Mouse (Mus musculus): ENCODE results near the gene Zscan5b. TPM values are rescaled to one million over a fixed set of nuclear protein-coding genes. Genes with fewer than 3 reads are reported as not detected.

Zscan5b gene
- polyA plus RNA-seq (2012) = not detected in 2 replicates

DNA sequence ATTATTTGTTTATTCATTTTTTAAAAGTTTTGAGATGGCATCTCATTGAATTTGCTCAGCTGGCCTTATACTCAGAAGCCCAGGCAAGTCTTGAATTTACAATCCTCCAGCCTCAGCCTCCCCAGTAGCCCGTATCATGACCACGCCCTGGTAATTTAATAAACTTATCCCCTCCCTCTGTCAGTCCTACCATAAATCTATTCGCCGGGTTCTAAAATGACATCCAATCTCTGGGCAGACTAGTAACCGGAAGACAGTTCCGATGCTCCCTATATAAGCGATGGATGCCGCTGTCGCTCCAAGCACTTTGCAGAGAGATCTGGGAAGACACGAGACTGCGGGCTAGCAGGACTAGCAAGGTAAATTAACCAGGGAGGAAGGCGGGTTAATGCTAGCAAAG is at the start of gene Zscan5b:
TSS of gene Zscan5b (plus strand) at position 301 of the 400 bp plus-strand sequence.
- no peak for TF ChIP-seq GATA1 (IDR thresholded peaks at IDR 0.05; ENCODE audit: low read length)

GRCm38 (mm10) chr7:6172674-6173244 is 49.3 kb upstream of the Zscan5b start:
- no peak for TF ChIP-seq GATA1 (IDR thresholded peaks at IDR 0.05; ENCODE audit: low read length)

DNA sequence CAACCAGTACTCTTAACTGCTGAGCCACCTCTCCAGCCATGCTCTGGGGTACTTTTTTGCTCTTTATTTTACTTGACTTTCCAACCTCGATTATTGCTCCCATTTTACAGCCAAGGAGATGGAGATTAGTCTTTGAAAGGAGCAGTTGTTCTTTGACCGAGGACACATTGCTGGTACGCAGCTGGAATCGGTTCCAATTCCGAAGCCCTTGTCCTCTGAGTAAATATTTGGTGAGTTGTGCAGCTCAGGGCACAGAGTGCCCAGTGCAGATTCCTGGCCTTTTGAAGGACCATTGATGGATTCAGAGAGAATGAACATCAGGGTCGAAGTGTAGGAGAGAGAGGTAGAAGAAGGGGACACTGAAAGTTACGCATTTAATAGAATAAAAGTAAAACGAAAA is 48.2 kb upstream of the Zscan5b start:
- TF ChIP-seq GATA1 (IDR thresholded peaks at IDR 0.05; ENCODE audit: low read length) = no peak

DNA sequence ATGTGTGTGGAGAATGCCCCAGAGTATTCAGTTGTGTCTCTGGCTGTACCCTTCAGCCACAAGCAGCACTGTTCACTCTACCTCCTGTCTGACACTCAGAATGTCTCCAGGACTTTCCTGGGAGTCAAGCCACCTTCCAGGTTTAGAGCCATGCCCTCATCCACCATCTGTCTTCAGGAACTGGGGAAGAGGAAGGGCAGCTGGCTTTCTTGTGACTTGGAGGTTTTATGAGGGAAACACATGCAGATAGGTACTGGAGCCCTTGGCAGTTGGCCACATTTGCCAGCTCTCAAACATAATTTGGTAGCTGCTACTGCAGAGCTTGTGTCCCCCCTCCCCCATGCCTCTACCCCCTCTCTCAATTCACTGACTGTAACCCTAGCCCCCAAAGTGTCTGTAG is 43.1 kb upstream of the Zscan5b start:
- TF ChIP-seq GATA1 (IDR thresholded peaks at IDR 0.05; ENCODE audit: low read length) = no peak

- TF ChIP-seq GATA1 (IDR thresholded peaks at IDR 0.05; ENCODE audit: low read length) = no peak
Measured at GRCm38 (mm10) chr7:6182882-6183281, 39.2 kb upstream of the Zscan5b start.

- no peak for TF ChIP-seq GATA1 (IDR thresholded peaks at IDR 0.05; ENCODE audit: low read length)
Measured at GRCm38 (mm10) chr7:6183802-6184201, 38.3 kb upstream of the Zscan5b start.

GRCm38 (mm10) chr7:6184521-6184920 is 37.6 kb upstream of the Zscan5b start:
- TF ChIP-seq GATA1 (IDR thresholded peaks at IDR 0.05; ENCODE audit: low read length) = no peak

GRCm38 (mm10) chr7:6185391-6185790 is 36.7 kb upstream of the Zscan5b start:
- TF ChIP-seq GATA1 (IDR thresholded peaks at IDR 0.05; ENCODE audit: low read length) = no peak

GRCm38 (mm10) chr7:6186176-6186575 is 35.9 kb upstream of the Zscan5b start:
- no peak for TF ChIP-seq GATA1 (IDR thresholded peaks at IDR 0.05; ENCODE audit: low read length)

GRCm38 (mm10) chr7:6186756-6187155 is 35.3 kb upstream of the Zscan5b start:
- no peak for TF ChIP-seq GATA1 (IDR thresholded peaks at IDR 0.05; ENCODE audit: low read length)

DNA sequence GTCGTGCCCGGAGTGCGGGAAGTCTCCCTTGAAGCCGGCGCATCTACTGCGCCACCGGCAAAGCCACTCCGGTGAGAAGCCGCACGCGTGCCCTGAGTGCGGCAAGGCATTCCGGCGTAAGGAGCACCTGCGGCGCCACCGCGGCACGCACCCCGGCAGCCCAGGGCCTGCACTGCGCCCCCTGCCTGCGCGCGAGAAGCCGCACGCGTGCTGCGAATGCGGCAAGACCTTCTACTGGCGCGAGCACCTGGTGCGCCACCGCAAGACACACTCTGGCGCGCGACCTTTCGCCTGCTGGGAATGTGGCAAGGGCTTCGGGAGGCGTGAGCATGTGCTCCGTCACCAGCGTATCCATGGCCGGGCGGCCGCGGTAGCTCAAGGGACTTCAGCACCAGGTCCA is 32.5 kb upstream of the Zscan5b start:
- no peak for TF ChIP-seq GATA1 (IDR thresholded peaks at IDR 0.05; ENCODE audit: low read length)

DNA sequence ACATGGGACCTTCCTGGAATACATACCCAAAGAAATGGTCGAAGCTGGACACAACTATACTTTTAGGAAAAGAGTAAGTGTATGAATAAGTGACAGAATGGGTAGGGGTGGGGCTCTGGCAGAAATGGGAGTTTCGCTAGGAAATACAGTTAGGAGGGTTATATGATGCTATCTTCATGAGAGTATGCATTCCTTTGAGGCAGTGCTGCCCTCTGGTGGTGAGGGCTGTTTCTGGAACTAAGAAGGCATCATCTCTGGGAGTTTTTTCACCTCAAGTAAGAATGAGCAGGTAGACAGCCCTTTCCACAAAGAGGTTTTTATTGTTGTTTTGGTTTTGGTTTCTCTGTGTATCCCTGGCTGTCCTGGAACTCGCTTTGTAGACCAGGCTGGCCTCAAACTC is 30.7 kb upstream of the Zscan5b start:
- no peak for TF ChIP-seq GATA1 (IDR thresholded peaks at IDR 0.05; ENCODE audit: low read length)

GRCm38 (mm10) chr7:6194129-6194528 is 27.9 kb upstream of the Zscan5b start:
- TF ChIP-seq GATA1 (IDR thresholded peaks at IDR 0.05; ENCODE audit: low read length) = no peak

- TF ChIP-seq GATA1 (IDR thresholded peaks at IDR 0.05; ENCODE audit: low read length) = no peak
Measured at GRCm38 (mm10) chr7:6195777-6196176, 26.3 kb upstream of the Zscan5b start.

DNA sequence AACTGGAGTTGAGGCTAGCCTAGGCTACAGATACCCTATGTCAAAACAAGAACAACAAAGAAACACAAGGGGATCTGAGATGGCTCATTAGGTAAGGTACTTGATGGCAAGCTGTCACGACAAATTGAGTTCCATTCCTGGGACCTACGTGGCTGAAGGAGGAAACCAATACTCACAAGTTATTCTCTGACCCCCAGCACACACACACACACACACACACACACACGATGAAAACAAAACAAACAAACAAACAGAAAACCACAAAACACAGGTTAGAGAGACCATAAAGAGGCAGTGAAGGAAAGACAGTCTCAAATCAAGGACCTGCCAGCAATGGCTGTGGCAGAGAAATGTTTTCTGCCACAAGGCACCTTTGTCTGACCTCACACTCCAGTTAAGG is 25.3 kb upstream of the Zscan5b start, which contains the start of gene Galp:
TSS of gene Galp (plus strand) at position 301 of the 400 bp plus-strand sequence.
- no peak for TF ChIP-seq GATA1 (IDR thresholded peaks at IDR 0.05; ENCODE audit: low read length)

DNA sequence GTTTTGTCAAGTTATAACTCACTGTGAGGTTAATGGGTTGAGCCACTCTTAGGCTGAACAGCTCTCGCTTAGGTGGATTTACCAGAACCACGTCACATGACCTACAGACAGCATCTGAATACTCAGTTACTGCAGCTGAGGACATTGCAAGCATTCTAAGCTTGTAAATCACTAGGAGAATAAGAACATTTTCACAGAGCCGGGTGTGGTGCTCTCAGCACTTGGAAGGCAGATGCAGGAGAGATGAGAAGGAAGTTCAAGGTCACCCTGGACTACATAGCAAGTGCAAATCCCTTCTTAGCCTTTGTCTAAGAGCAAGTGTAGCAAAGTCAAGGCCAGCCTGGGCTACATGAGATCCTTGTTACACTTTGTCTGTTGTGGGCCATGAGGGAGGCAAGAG is 17.9 kb upstream of the Zscan5b start:
- no peak for TF ChIP-seq GATA1 (IDR thresholded peaks at IDR 0.05; ENCODE audit: low read length)

GRCm38 (mm10) chr7:6213144-6213543 is 8.9 kb upstream of the Zscan5b start:
- TF ChIP-seq GATA1 (IDR thresholded peaks at IDR 0.05; ENCODE audit: low read length) = no peak

DNA sequence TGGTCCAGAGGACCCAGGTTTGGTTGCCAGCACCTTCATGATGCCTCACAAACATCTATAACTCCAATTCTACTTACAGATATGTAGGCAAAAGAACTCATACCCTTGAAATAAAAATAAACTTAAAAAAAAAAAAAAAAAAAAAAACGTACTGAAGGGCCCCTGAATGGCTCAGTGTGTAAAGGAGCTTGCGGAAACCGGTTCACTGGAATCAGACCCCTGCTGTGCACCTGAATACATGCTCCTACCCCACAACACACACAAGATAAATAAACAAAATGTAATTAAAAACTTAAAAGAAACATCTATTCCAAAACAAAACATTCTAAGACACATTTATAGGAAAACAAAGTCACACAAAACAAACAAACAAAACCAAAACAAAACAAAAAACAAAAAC is 1.9 kb upstream of the Zscan5b start:
- TF ChIP-seq GATA1 (IDR thresholded peaks at IDR 0.05; ENCODE audit: low read length) = no peak
